ENCODE assay signal across 51 mouse cellular contexts in genomic region chr2:34847702-34848101, GRCm38 (mm10). TPM values are rescaled to one million over a fixed set of nuclear protein-coding genes. Genes with fewer than 3 reads are reported as not detected.
"Had no signal": no experiment of that assay in that cellular context is flagged by ENCODE, and none has a peak within 500 bp of the region (broad histone marks: within the 10 kb centered on the region; RNA-seq: fewer than 3 reads in every experiment).

No protein-coding gene starts in this region.

- H3K9ac ChIP-seq: heart, embryonic 12.5 days; heart, embryonic 13.5 days; heart, embryonic 15.5 days; hindbrain, embryonic 12.5 days; hindbrain, embryonic 13.5 days; hindbrain, embryonic 14.5 days; hindbrain, embryonic 15.5 days; intestine, embryonic 15.5 days; kidney, embryonic 15.5 days had no signal

- H3K4me1 ChIP-seq: heart, embryonic 10.5 days; heart, embryonic 12.5 days; heart, embryonic 13.5 days; heart, embryonic 15.5 days; hindbrain, embryonic 10.5 days; hindbrain, embryonic 12.5 days; hindbrain, embryonic 13.5 days; hindbrain, embryonic 15.5 days; intestine, embryonic 15.5 days; kidney, embryonic 15.5 days had no signal

- H3K4me2 ChIP-seq: heart, embryonic 11.5 days; heart, embryonic 12.5 days; heart, embryonic 13.5 days; heart, embryonic 15.5 days; hindbrain, embryonic 12.5 days; hindbrain, embryonic 13.5 days; hindbrain, embryonic 14.5 days; hindbrain, embryonic 15.5 days; intestine, embryonic 15.5 days; kidney, embryonic 15.5 days had no signal

- H3K27me3 ChIP-seq: heart, embryonic 12.5 days; heart, embryonic 13.5 days; heart, embryonic 15.5 days; hindbrain, embryonic 12.5 days; hindbrain, embryonic 13.5 days; hindbrain, embryonic 15.5 days; intestine, embryonic 15.5 days; kidney, embryonic 15.5 days had no signal

- H3K9me3 ChIP-seq: heart, embryonic 10.5 days; heart, embryonic 12.5 days; heart, embryonic 13.5 days; heart, embryonic 15.5 days; hindbrain, embryonic 10.5 days; hindbrain, embryonic 12.5 days; hindbrain, embryonic 13.5 days; hindbrain, embryonic 15.5 days; intestine, embryonic 15.5 days; kidney, embryonic 15.5 days had no signal

- H3K27ac ChIP-seq: heart, embryonic 10.5 days; heart, embryonic 13.5 days; heart, embryonic 15.5 days; hindbrain, embryonic 10.5 days; hindbrain, embryonic 12.5 days; hindbrain, embryonic 13.5 days; hindbrain, embryonic 14.5 days; hindbrain, embryonic 15.5 days; hindbrain, postnatal 0 days; intestine, embryonic 15.5 days; kidney, embryonic 15.5 days; kidney, postnatal 0 days; layer of hippocampus, adult 2 months; left cerebral cortex, adult 2 months had no signal

- H3K4me3 ChIP-seq: heart, embryonic 10.5 days; heart, embryonic 12.5 days; heart, embryonic 13.5 days; heart, embryonic 15.5 days; hindbrain, embryonic 10.5 days; hindbrain, embryonic 12.5 days; hindbrain, embryonic 13.5 days; hindbrain, embryonic 15.5 days; intestine, embryonic 15.5 days; kidney, embryonic 15.5 days; layer of hippocampus, adult 2 months; left cerebral cortex, adult 2 months had no signal

- DNase-seq: heart, postnatal 10 days; heart, postnatal 14 days; heart, postnatal 36 days; heart, postnatal 4 days; kidney, adult 11 months; kidney, adult 18-20 months; kidney, adult 2 months; kidney, adult 8-10 months; kidney, adult 9 months; kidney, postnatal 10 days; kidney, postnatal 14 days; kidney, postnatal 25 days; kidney, postnatal 36 days; kidney, postnatal 4 days; layer of hippocampus, adult 9-11 months; layer of hippocampus, postnatal 36 days had no signal

RNA-seq across cellular contexts. Expression of gene Gm34653, which starts 14.9 kb away (rescaled TPM):
- total RNA-seq: heart, postnatal 10 days; heart, postnatal 14 days; heart, postnatal 25 days; heart, postnatal 36 days; heart, postnatal 4 days; hematopoietic stem cell, adult 5-6 weeks; layer of hippocampus, adult 18-20 months; layer of hippocampus, adult 2 months; layer of hippocampus, adult 8-10 months; layer of hippocampus, postnatal 10 days; layer of hippocampus, postnatal 14 days; layer of hippocampus, postnatal 25 days; layer of hippocampus, postnatal 36 days had no signal
- polyA plus RNA-seq: heart, embryonic 10.5 days; heart, embryonic 11.5 days; heart, embryonic 12.5 days; heart, embryonic 13.5 days; heart, embryonic 14.5 days; heart, embryonic 15.5 days; heart, embryonic 16.5 days; heart, postnatal 0 days; hindbrain, embryonic 10.5 days; hindbrain, embryonic 11.5 days; hindbrain, embryonic 12.5 days; hindbrain, embryonic 13.5 days; hindbrain, embryonic 14.5 days; hindbrain, embryonic 15.5 days; hindbrain, embryonic 16.5 days; inflammation-experienced regulatory T-cells, adult 6 months; intestine, embryonic 14.5 days; intestine, embryonic 15.5 days; intestine, embryonic 16.5 days; intestine, postnatal 0 days; kidney, adult 2 months; kidney, embryonic 14.5 days; kidney, embryonic 16.5 days; kidney, postnatal 0 days; large intestine, adult 2 months had no signal

RNA-seq across cellular contexts. Expression of gene Cutal, which starts 26.5 kb away (rescaled TPM):
- total RNA-seq: hematopoietic stem cell, adult 5-6 weeks had no signal
- polyA plus RNA-seq: heart, embryonic 12.5 days; hindbrain, embryonic 10.5 days; hindbrain, embryonic 11.5 days; hindbrain, embryonic 13.5 days; inflammation-experienced regulatory T-cells, adult 6 months had no signal
